Mouse (Mus musculus) neutrophil, adult 65 days (primary cell): ENCODE data around the gene Zfp281. TPM values are rescaled to one million over a fixed set of nuclear protein-coding genes. Genes with fewer than 3 reads are reported as not detected.

Experiments used
- total RNA-seq: library from RNA; stranded (reverse); gene quantifications from 2 replicates; pipeline ENCODE4 v1.2.4, GENCODE M21; 2023

Gene Zfp281
- 27.1 TPM in 2 replicates for total RNA-seq

GRCm38 (mm10) chr1:136624146-136625018 is at the start of gene Zfp281:
Zfp281 (plus strand) TSS chr1:136624901.

Other genes with a start within 250 kb of the Zfp281 start
- 2.9 and 3.6 TPM in 2 replicates for gene Ddx59, start 209.6 kb upstream of the Zfp281 start, total RNA-seq
- gene Kif14, start 158.6 kb upstream of the Zfp281 start, total RNA-seq = 15.2 and 16.6 TPM in 2 replicates